Mouse (Mus musculus) cerebellum, adult 18-20 months (tissue): Measurements from ENCODE around the gene Atf2.
"Not testable (repeated sequence)": the region's sequence is repeated elsewhere in the genome, so short reads cannot be mapped to it uniquely, and the experiment has no call there.

Experiments
- DNase-seq, 2 experiments: peaks; one replicate each; pipeline ENCODE4 v3.0.0; 2021

Gene Atf2

DNA sequence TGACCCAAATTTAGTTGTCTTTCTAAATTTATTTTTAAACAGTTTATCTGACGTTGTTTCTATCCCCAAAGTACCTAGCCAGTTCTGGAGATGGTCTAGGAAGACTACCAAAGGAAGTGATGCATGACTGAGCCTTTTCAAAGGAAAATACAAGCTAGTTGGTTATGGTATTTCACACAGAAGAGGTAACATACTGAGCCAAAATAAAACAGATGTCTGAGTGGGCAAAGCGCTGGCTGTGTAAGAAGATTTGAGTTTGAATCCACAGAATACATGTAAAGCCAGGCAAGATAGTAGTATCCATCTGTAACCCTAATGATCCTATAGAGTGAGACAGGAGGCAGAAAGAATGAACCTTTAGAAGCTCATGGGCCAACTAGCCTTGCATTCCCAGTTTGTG lies 14.5 kb downstream of the Atf2 start:
- DNase-seq, result no peak

GRCm38 (mm10) chr2:73867764-73868487 lies 24.5 kb downstream of the Atf2 start:
- DNase-seq, result peak; percentile 22 to 55

DNA sequence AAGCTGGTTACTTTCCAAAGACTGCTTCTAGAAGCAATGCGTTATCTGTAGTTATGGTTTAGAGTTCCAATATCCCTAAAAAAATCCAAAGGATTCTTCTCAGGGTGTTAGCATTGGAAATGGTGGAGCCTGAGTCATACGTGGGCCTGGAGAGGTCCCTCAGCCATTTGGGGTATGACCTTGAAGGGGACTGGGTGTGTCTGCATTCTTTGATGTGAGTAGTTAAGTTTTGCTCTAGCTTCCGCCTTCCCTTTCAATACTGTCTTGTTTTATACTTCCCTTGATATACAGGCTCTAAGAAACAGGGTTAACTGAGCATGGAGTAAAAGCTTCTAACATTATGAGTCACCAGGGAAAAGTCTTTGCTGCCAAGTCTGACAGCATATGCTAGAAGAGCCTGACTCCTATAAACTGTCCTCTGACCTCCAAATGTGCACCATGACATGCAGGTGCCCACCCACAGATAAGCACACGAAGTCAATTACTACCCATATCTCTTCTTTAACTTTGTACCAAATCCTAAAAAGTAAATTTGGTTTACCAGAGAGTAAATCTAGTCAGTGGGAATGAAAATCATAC lies 32.3 kb downstream of the Atf2 start:
- peak in 1 of 2 experiments; percentile 14 for DNase-seq

DNA sequence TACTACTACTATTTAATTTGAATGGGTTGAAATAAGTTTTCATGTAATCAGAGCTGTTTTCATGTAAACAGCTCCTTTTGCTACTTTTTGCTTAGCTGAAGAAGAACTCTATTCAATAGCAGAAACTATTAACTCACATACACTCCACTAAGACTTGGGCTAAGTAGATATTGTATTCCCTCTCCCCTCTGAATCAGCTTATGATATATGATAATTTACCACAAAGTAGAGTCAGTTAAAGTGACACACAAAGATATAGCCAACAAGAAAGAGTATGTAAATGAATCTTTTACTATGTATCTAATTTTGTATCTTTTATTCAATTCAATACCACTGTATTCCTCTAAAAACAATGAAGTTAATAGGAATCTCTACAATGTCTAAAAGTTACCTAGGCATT lies 35.1 kb downstream of the Atf2 start:
- no peak for DNase-seq

DNA sequence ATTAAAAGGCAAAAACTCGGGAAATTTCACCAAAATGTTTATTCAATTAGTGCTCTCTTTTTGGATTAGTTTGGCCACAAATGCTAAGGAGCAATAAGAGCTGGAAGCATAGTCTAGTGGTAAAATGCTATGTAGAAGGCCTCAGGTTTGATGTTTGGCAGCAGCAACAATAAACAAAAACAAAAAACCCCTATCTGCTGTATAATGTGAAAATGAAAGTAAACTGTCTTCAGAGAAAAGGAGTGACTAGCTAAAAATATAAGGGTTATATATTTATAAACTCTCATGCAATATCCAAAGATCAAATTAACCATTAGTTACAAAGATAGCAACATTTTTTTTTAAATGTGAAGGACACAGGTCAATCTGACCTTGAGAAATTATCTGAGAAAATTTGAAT lies 36.2 kb downstream of the Atf2 start:
- no peak for DNase-seq

DNA sequence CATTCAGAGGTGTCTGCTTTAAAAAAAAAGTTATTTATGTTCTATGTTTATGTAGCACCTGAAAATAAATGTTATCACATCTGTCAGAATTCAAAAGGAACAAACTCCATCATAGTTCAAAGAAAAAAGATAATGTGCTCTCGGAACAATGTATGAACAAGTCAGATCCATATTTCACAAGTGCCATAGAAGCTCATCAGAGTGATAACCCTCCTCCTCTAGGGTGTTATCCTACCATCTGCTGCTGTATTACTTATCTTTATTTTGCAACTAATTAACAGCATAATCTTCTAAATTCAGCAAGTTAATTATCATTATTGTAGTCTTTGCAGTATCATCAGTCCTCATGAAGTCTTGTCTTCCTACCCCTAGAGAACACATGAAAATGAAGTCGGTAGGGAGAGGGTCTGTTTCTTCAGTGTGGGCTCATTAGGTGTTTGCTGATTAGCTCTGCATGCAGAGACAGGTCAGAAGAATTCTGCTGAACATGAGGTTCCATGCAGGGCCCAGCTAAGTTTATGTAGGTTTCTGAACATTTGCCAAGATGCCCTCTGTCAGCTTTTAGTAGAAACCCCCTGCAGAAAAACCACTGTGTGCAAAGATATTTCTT lies 57.9 kb downstream of the Atf2 start:
- DNase-seq, result no peak

DNA sequence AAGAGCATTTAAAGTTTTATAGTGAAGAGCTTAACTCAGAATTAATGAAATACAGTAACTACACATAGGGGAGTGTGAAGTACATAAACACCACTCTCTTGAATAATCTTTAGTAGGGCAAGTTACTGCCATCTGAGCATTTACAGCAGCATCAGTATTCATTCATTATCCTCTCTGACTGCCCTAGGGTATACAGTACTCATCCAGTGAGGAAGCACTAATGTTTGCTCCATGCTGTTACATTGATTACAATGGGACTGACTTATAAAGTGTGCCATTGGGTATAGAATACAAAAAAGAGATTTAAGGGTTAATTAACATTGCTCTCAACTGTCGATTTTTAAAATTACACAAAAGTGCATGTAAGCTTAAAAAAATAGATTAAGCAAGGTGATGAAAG lies 59.2 kb downstream of the Atf2 start:
- DNase-seq, result no peak

- DNase-seq, result no peak
Observed at GRCm38 (mm10) chr2:73818742-73819141, 73.7 kb downstream of the Atf2 start.

DNA sequence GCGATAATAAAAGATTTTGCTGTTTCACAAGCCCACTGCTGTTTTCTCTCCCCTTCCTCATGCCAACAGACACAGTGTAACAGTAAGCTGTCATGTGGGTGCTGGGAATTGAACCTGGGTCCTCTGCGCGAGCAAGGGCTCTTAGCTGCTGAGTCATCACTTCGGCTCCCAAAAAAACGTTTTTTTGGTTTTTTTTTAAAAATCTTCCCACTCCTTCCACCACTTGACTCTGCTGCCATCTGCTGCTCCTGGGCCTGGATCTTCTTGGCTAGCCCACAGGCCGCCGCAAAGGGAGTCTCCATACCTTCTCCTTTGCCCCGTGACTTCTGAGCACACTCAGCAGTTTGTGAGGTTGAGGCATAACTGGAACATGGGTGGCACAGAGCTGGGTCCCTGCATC lies 84.8 kb downstream of the Atf2 start:
- DNase-seq, result no peak

DNA sequence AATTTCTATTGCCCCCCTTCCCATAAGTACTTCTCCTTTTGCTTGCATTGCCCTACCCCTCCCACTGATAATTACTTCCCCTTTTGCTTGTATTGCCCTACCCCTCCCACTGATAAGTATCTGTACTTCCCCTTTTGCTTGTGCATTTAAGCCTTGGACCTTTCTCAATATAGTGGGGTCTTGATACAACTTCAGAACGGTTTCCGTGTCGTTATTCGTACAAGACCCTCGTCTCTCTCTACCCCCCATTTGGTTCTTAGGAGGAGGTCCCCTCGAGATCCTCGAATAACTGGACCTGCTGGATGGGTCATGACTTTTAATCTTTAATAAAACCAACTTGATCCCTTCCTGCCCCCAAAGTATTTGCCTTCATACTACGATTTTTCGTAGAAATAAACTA lies 92.3 kb downstream of the Atf2 start:
- not testable (repeated sequence) for DNase-seq

GRCm38 (mm10) chr2:73798786-73799185 lies 93.7 kb downstream of the Atf2 start:
- DNase-seq, result no peak

- no peak for DNase-seq
Observed at GRCm38 (mm10) chr2:73798136-73798535, 94.3 kb downstream of the Atf2 start.

- no peak for DNase-seq
Observed at GRCm38 (mm10) chr2:73791846-73792630, 100.4 kb downstream of the Atf2 start.

- no peak for DNase-seq
Observed at GRCm38 (mm10) chr2:73790332-73790731, 102.1 kb downstream of the Atf2 start.

- no peak for DNase-seq
Observed at GRCm38 (mm10) chr2:73788395-73788794, 104.0 kb downstream of the Atf2 start.

- no peak for DNase-seq
Observed at GRCm38 (mm10) chr2:73782371-73782905, 110.0 kb downstream of the Atf2 start.

GRCm38 (mm10) chr2:73780321-73781010 lies 112.0 kb downstream of the Atf2 start:
- DNase-seq, result no peak

- no peak for DNase-seq
Observed at GRCm38 (mm10) chr2:73779796-73780195, 112.6 kb downstream of the Atf2 start.

DNA sequence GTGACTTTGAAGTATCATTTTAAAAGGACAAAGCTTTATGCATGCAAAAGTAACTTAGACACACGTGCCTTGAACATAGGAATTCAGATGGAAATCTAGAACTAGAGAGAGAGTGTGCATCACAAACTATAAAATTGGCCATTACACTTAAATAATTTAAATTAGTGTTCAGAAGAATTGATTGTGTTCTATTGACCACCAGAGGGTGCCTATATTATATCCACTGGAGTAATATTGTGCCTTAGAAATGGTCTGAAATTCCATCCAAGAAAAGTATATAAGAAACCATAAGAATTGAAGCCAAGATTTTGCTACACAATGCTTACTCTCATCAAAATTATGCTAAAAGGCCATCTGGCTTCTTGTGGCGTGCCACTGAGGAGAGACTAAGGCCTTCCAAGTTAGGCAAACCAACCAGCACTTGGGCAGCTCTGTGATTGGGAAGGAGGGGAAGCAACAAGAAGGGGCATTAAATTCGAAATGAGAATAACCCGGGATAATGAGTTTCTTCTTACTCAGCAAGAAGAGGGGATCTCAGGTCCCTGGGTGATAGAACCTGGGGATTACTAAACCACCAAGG lies 113.3 kb downstream of the Atf2 start:
- DNase-seq, result no peak

DNA sequence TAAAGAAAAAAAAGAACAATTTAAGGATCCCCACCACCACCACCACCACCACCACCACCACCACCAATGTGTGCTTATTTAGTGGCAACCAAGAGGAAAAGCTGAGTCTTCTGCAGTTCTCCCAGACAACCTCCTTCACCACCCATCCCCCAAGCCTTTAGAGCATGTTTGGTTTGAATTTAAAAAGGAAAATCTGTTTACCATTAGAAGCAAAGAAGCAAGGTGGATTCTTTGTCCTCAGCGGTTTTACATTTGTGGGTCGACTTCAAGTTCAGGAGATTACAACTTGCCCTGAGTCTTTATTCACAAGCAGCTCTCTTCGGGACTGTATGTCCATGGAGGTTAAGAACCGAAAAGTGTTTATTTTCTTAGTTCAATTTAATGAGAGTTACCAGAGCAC lies 115.5 kb downstream of the Atf2 start:
- no peak for DNase-seq

DNA sequence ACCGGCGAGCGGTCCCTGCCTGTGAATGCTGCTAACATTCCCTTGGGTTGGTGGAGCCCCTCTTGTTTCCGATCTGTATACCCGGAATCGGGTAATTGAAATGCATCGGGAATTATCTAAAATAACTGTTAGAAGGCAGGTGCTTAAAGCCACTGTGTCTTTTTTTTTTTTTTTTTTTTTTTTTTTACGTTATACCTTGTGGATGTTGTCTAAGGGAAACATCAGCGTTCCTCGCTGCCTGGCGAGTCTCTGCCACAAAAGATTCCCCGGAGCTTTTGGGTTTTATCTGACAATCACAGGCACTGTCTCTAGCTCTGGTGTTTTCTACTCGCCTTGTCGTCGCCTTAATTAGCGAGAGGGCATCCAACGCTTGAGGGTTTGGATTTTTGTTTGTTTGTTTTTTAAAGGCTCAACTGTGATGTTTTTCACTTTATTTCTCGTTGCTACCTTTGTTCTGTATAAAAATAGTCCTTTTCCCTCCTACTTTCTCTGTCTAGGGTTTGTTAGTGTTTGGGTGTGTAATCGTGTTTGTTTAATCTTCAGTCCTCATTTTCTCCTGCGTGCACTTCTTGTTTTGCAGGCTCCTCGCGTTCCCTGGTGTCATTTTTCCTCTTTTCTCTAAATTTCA lies 116.6 kb downstream of the Atf2 start:
- peak in 1 of 2 experiments; percentile 22 for DNase-seq
